Mouse (Mus musculus) cortical plate, adult 2 months (tissue): ENCODE measurements around the gene Gpa33.

Experiments
- CTCF ChIP-seq: fragments of 200-500 bp; IDR thresholded peaks from 2 replicates; pipeline ENCODE4 v1.5.1; 2011; ENCODE audit warnings: mild to moderate bottlenecking, control low read depth, low read length; ENCODE audit not compliant: insufficient read depth; ENCODE audit errors: extremely low read depth
- POLR2A ChIP-seq: fragments of 200-500 bp; IDR thresholded peaks from 2 replicates; pipeline ENCODE4 v1.6.1; 2011; ENCODE audit warnings: mild to moderate bottlenecking, low read length, control low read depth; ENCODE audit not compliant: insufficient read depth; ENCODE audit errors: extremely low read depth

- TF ChIP-seq CTCF (no peak), POLR2A (no peak)
Measured at GRCm38 (mm10) chr1:166204171-166204570, 74.1 kb downstream of the Gpa33 start.
